37 mouse cellular contexts compared by ENCODE assay signal in genomic region chr8:105942542-105942941, GRCm38 (mm10). TPM values are rescaled to one million over a fixed set of nuclear protein-coding genes. Genes with fewer than 3 reads are reported as not detected.
DNase-seq lines count a peak whose midpoint lies in the region; ATAC-seq and TF ChIP-seq lines count a peak whose summit lies in the region.
"Had no signal": no experiment of that assay in that cellular context is flagged by ENCODE, and none has a peak within 500 bp of the region (broad histone marks: within the 10 kb centered on the region; RNA-seq: fewer than 3 reads in every experiment).

No protein-coding gene starts in this region.

- WGBS in midbrain, postnatal 0 days: 95% methylated on average over 5 of the region's 5 CpGs
- 96% methylated on average over 5 of the region's 5 CpGs for WGBS in midbrain, embryonic 16.5 days
- 83% methylated on average over 5 of the region's 5 CpGs for WGBS in liver, embryonic 15.5 days (ENCODE audit: insufficient replicate concordance)

- peak overlapping the region; percentile 12; the same call in 1 of the 2 replicates for H3K27ac ChIP-seq in midbrain, postnatal 0 days (ENCODE audit: low read depth, low read length)
- no peak overlapping the region for H3K27ac ChIP-seq in midbrain, embryonic 16.5 days (ENCODE audit: low read length)
- peak overlapping the region; percentile 72 for H3K27ac ChIP-seq in liver, embryonic 15.5 days (replicated peaks)
- H3K27ac ChIP-seq: hindbrain, embryonic 14.5 days; kidney, embryonic 15.5 days; limb, embryonic 13.5 days; lung, embryonic 15.5 days; midbrain, embryonic 15.5 days; neural tube, embryonic 13.5 days had no signal

- H3K4me3 ChIP-seq in erythroblast, embryonic 14.5 days (replicated peaks): peak overlapping the region; percentile 54
- H3K4me3 ChIP-seq in midbrain, postnatal 0 days (ENCODE audit: low read depth, low read length): no peak overlapping the region
- H3K4me3 ChIP-seq in midbrain, embryonic 16.5 days (ENCODE audit: low read depth, low read length): no peak overlapping the region
- H3K4me3 ChIP-seq in liver, embryonic 15.5 days (replicated peaks): peak overlapping the region; percentile 38
- H3K4me3 ChIP-seq: kidney, embryonic 15.5 days; limb, embryonic 13.5 days; lung, embryonic 15.5 days; midbrain, embryonic 10.5 days; midbrain, embryonic 15.5 days; neural tube, embryonic 13.5 days had no signal

- TF ChIP-seq CTCF in midbrain, postnatal 0 days (IDR thresholded peaks at IDR 0.05): no peak

- peaks cover 35% of the 10 kb centered on the region for H3K4me1 ChIP-seq in erythroblast, embryonic 14.5 days (ENCODE audit: control insufficient read depth)
- H3K4me1 ChIP-seq in midbrain, postnatal 0 days (ENCODE audit: insufficient read depth, low read length): peaks cover 3% of the 10 kb centered on the region; the same call in 1 of the 2 replicates
- H3K4me1 ChIP-seq in midbrain, embryonic 16.5 days (ENCODE audit: control insufficient read depth, insufficient read depth, low read length): peaks cover 5% of the 10 kb centered on the region
- peaks cover 23% of the 10 kb centered on the region for H3K4me1 ChIP-seq in liver, embryonic 15.5 days (replicated peaks)

- no peaks in the 10 kb centered on the region for H3K9me3 ChIP-seq in erythroblast, embryonic 14.5 days (ENCODE audit: control insufficient read depth, low read length)
- no peaks in the 10 kb centered on the region for H3K9me3 ChIP-seq in midbrain, postnatal 0 days (ENCODE audit: low read length)
- H3K9me3 ChIP-seq in midbrain, embryonic 16.5 days (replicated peaks; ENCODE audit: control insufficient read depth, low read length, poor library complexity, severe bottlenecking): no peaks in the 10 kb centered on the region
- H3K9me3 ChIP-seq in liver, embryonic 15.5 days (replicated peaks): no peaks in the 10 kb centered on the region
- H3K9me3 ChIP-seq: kidney, embryonic 15.5 days; limb, embryonic 13.5 days; lung, embryonic 15.5 days; midbrain, embryonic 10.5 days; midbrain, embryonic 15.5 days; neural tube, embryonic 13.5 days had no signal

- H3K36me3 ChIP-seq in erythroblast, embryonic 14.5 days (ENCODE audit: control insufficient read depth): peaks cover 75% of the 10 kb centered on the region
- no peaks in the 10 kb centered on the region for H3K36me3 ChIP-seq in midbrain, postnatal 0 days (ENCODE audit: insufficient read depth, low read length)
- H3K36me3 ChIP-seq in midbrain, embryonic 16.5 days (ENCODE audit: control insufficient read depth, insufficient read depth, low read length): no peaks in the 10 kb centered on the region
- peaks cover 53% of the 10 kb centered on the region for H3K36me3 ChIP-seq in liver, embryonic 15.5 days (replicated peaks)
- H3K36me3 ChIP-seq: midbrain, embryonic 15.5 days; neural tube, embryonic 13.5 days had no signal

- H3K27me3 ChIP-seq in erythroblast, embryonic 14.5 days (ENCODE audit: control insufficient read depth): no peaks in the 10 kb centered on the region
- no peaks in the 10 kb centered on the region for H3K27me3 ChIP-seq in midbrain, postnatal 0 days (ENCODE audit: insufficient read depth, low read length)
- no peaks in the 10 kb centered on the region for H3K27me3 ChIP-seq in midbrain, embryonic 16.5 days (ENCODE audit: control insufficient read depth, insufficient read depth, low read depth, low read length)
- no peaks in the 10 kb centered on the region for H3K27me3 ChIP-seq in liver, embryonic 15.5 days
- H3K27me3 ChIP-seq: kidney, embryonic 15.5 days; limb, embryonic 13.5 days; lung, embryonic 15.5 days; midbrain, embryonic 15.5 days; neural tube, embryonic 13.5 days; Patski had no signal

- DNase-seq in midbrain, postnatal 0 days (ENCODE audit: low spot score): no peak
- DNase-seq in urinary bladder, postnatal 4 days (ENCODE audit: low spot score in 2 of 2): no peak
- no peak for DNase-seq in gastrocnemius, adult 18-20 months (ENCODE audit: low spot score)
- DNase-seq: adrenal gland, postnatal 14 days; cerebellum, postnatal 14 days; gastrocnemius, postnatal 25 days; heart, postnatal 4 days; kidney, adult 18-20 months; right cerebral cortex, postnatal 14 days; thymus, postnatal 4 days had no signal

- no peak overlapping the region for H3K9ac ChIP-seq in midbrain, postnatal 0 days (replicated peaks; ENCODE audit: low read length, poor library complexity, severe bottlenecking)
- H3K9ac ChIP-seq in midbrain, embryonic 16.5 days (ENCODE audit: low read depth, low read length): no peak overlapping the region
- H3K9ac ChIP-seq in liver, embryonic 15.5 days: no peak overlapping the region
- H3K9ac ChIP-seq: hindbrain, embryonic 14.5 days; kidney, embryonic 15.5 days; limb, embryonic 13.5 days; lung, embryonic 15.5 days; midbrain, embryonic 15.5 days; neural tube, embryonic 13.5 days had no signal

- ATAC-seq in erythroblast, adult 5-6 weeks (replicated peaks; ENCODE audit: low FRiP score, poor library complexity, severe bottlenecking): no peak
- no peak for ATAC-seq in midbrain, postnatal 0 days (ENCODE audit: low FRiP score)
- no peak for ATAC-seq in midbrain, embryonic 16.5 days
- peak; percentile 68 for ATAC-seq in liver, embryonic 15.5 days (ENCODE audit: insufficient read depth)
- ATAC-seq in erythroid progenitor cell, adult 5-6 weeks (replicated peaks; ENCODE audit: low FRiP score, poor library complexity, severe bottlenecking): no peak
- ATAC-seq: forebrain, embryonic 14.5 days; inflammation-experienced regulatory T-cells, adult 6 months; midbrain, embryonic 15.5 days; Patski had no signal

- no peak overlapping the region for H3K4me2 ChIP-seq in midbrain, postnatal 0 days (ENCODE audit: low read depth, low read length, poor library complexity, severe bottlenecking)
- no peak overlapping the region for H3K4me2 ChIP-seq in midbrain, embryonic 16.5 days (ENCODE audit: low read length)
- H3K4me2 ChIP-seq in liver, embryonic 15.5 days: peak overlapping the region; percentile 47
- H3K4me2 ChIP-seq: heart, embryonic 11.5 days; hindbrain, embryonic 14.5 days; kidney, embryonic 15.5 days; limb, embryonic 13.5 days; lung, embryonic 15.5 days; midbrain, embryonic 15.5 days; neural tube, embryonic 13.5 days had no signal

RNA-seq across cellular contexts. Expression of gene Lcat, which starts 0.6 kb away (rescaled TPM):
- polyA plus RNA-seq in erythroblast, embryonic 14.5 days (2012): 0.33 and 0.36 TPM in 2 replicates
- total RNA-seq in erythroblast, adult 5-6 weeks (2015; ENCODE audit: low replicate concordance): 1.3 TPM in 1 of 2 replicates, not detected in the other
- not detected in 2 replicates for total RNA-seq in erythroblast, adult 5-6 weeks (2017; ENCODE audit: low replicate concordance)
- 7.5 and 19.3 TPM in 2 replicates for total RNA-seq in midbrain, postnatal 0 days (2014; rRNA removed)
- 5.6 and 6.8 TPM in 2 replicates for polyA plus RNA-seq in midbrain, postnatal 0 days (2015; fragmentation: Nextera tagmentation; extraction: Ambion mirVana)
- 1.3 and 3.0 TPM in 2 replicates for polyA plus RNA-seq in midbrain, embryonic 16.5 days (2015; fragmentation: Nextera tagmentation; extraction: Ambion mirVana)
- 70.8 and 85.2 TPM in 2 replicates for polyA plus RNA-seq in liver, embryonic 15.5 days (2015; fragmentation: Nextera tagmentation; extraction: Ambion mirVana)
- total RNA-seq in erythroid progenitor cell, adult 5-6 weeks (2015; ENCODE audit: low replicate concordance): not detected in 2 replicates
- 2.4 TPM in 1 of 2 replicates, not detected in the other for total RNA-seq in erythroid progenitor cell, adult 5-6 weeks (2017; ENCODE audit: low replicate concordance)
- under 1 TPM; 0.16 to 0.66 TPM for total RNA-seq in gastrocnemius, adult 18-20 months (2021)

RNA-seq across cellular contexts. Expression of gene Psmb10, which starts 4.3 kb away (rescaled TPM):
- 3.2 and 4.6 TPM in 2 replicates for polyA plus RNA-seq in erythroblast, embryonic 14.5 days (2012)
- total RNA-seq in erythroblast, adult 5-6 weeks (2015; ENCODE audit: low replicate concordance): 22.9 and 51.4 TPM in 2 replicates
- total RNA-seq in erythroblast, adult 5-6 weeks (2017; ENCODE audit: low replicate concordance): 7.2 and 13.2 TPM in 2 replicates
- total RNA-seq in midbrain, postnatal 0 days (2014; rRNA removed): 44.9 and 85.1 TPM in 2 replicates
- polyA plus RNA-seq in midbrain, postnatal 0 days (2015; fragmentation: Nextera tagmentation; extraction: Ambion mirVana): 110 and 122 TPM in 2 replicates
- 59.6 and 71.2 TPM in 2 replicates for polyA plus RNA-seq in midbrain, embryonic 16.5 days (2015; fragmentation: Nextera tagmentation; extraction: Ambion mirVana)
- 45.0 and 47.9 TPM in 2 replicates for polyA plus RNA-seq in liver, embryonic 15.5 days (2015; fragmentation: Nextera tagmentation; extraction: Ambion mirVana)
- 20.2 and 25.2 TPM in 2 replicates for total RNA-seq in erythroid progenitor cell, adult 5-6 weeks (2015; ENCODE audit: low replicate concordance)
- 2.7 and 4.2 TPM in 2 replicates for total RNA-seq in erythroid progenitor cell, adult 5-6 weeks (2017; ENCODE audit: low replicate concordance)
- 10 to 100 TPM; 19.4 to 27.2 TPM for total RNA-seq in gastrocnemius, adult 18-20 months (2021)

RNA-seq across cellular contexts. Expression of gene Ctrl, which starts 8.9 kb away (rescaled TPM):
- not detected in 2 replicates for polyA plus RNA-seq in erythroblast, embryonic 14.5 days (2012)
- total RNA-seq in erythroblast, adult 5-6 weeks (2015; ENCODE audit: low replicate concordance): not detected in 2 replicates
- not detected in 2 replicates for total RNA-seq in erythroblast, adult 5-6 weeks (2017; ENCODE audit: low replicate concordance)
- total RNA-seq in midbrain, postnatal 0 days (2014; rRNA removed): 3.6 and 4.0 TPM in 2 replicates
- polyA plus RNA-seq in midbrain, postnatal 0 days (2015; fragmentation: Nextera tagmentation; extraction: Ambion mirVana): 3.2 and 3.9 TPM in 2 replicates
- polyA plus RNA-seq in midbrain, embryonic 16.5 days (2015; fragmentation: Nextera tagmentation; extraction: Ambion mirVana): 4.5 and 4.9 TPM in 2 replicates
- polyA plus RNA-seq in liver, embryonic 15.5 days (2015; fragmentation: Nextera tagmentation; extraction: Ambion mirVana): 0.20 and 0.36 TPM in 2 replicates
- not detected in 2 replicates for total RNA-seq in erythroid progenitor cell, adult 5-6 weeks (2015; ENCODE audit: low replicate concordance)
- not detected in 2 replicates for total RNA-seq in erythroid progenitor cell, adult 5-6 weeks (2017; ENCODE audit: low replicate concordance)
- total RNA-seq in gastrocnemius, adult 18-20 months (2021): under 1 TPM in 1 of 2 experiments, not detected in 1; 0.37 TPM
- total RNA-seq: gastrocnemius, postnatal 25 days; heart, adult 18-20 months had no signal

RNA-seq across cellular contexts. Expression of gene Slc12a4, which starts 23.4 kb away (rescaled TPM):
- 1.7 and 1.9 TPM in 2 replicates for polyA plus RNA-seq in erythroblast, embryonic 14.5 days (2012)
- total RNA-seq in erythroblast, adult 5-6 weeks (2015; ENCODE audit: low replicate concordance): 4.0 and 7.9 TPM in 2 replicates
- total RNA-seq in erythroblast, adult 5-6 weeks (2017; ENCODE audit: low replicate concordance): 0.68 and 1.4 TPM in 2 replicates
- total RNA-seq in midbrain, postnatal 0 days (2014; rRNA removed): 11.8 and 12.1 TPM in 2 replicates
- 9.6 and 12.0 TPM in 2 replicates for polyA plus RNA-seq in midbrain, postnatal 0 days (2015; fragmentation: Nextera tagmentation; extraction: Ambion mirVana)
- polyA plus RNA-seq in midbrain, embryonic 16.5 days (2015; fragmentation: Nextera tagmentation; extraction: Ambion mirVana): 7.6 and 10.6 TPM in 2 replicates
- polyA plus RNA-seq in liver, embryonic 15.5 days (2015; fragmentation: Nextera tagmentation; extraction: Ambion mirVana): 10.6 and 11.9 TPM in 2 replicates
- 2.5 and 3.4 TPM in 2 replicates for total RNA-seq in erythroid progenitor cell, adult 5-6 weeks (2015; ENCODE audit: low replicate concordance)
- total RNA-seq in erythroid progenitor cell, adult 5-6 weeks (2017; ENCODE audit: low replicate concordance): 4.0 and 13.7 TPM in 2 replicates
- 10 to 100 TPM in 1 of 2 experiments, 1 to 10 TPM in 1; 8.7 to 16.1 TPM for total RNA-seq in gastrocnemius, adult 18-20 months (2021)

RNA-seq across cellular contexts. Expression of gene Dpep3, which starts 36.7 kb away (rescaled TPM):
- not detected in 2 replicates for polyA plus RNA-seq in erythroblast, embryonic 14.5 days (2012)
- not detected in 2 replicates for total RNA-seq in erythroblast, adult 5-6 weeks (2015; ENCODE audit: low replicate concordance)
- total RNA-seq in erythroblast, adult 5-6 weeks (2017; ENCODE audit: low replicate concordance): not detected in 2 replicates
- total RNA-seq in midbrain, postnatal 0 days (2014; rRNA removed): not detected in 2 replicates
- not detected in 2 replicates for polyA plus RNA-seq in midbrain, postnatal 0 days (2015; fragmentation: Nextera tagmentation; extraction: Ambion mirVana)
- not detected in 2 replicates for polyA plus RNA-seq in midbrain, embryonic 16.5 days (2015; fragmentation: Nextera tagmentation; extraction: Ambion mirVana)
- polyA plus RNA-seq in liver, embryonic 15.5 days (2015; fragmentation: Nextera tagmentation; extraction: Ambion mirVana): not detected in 2 replicates
- total RNA-seq in erythroid progenitor cell, adult 5-6 weeks (2015; ENCODE audit: low replicate concordance): not detected in 2 replicates
- total RNA-seq in erythroid progenitor cell, adult 5-6 weeks (2017; ENCODE audit: low replicate concordance): not detected in 2 replicates
- total RNA-seq in gastrocnemius, adult 18-20 months (2021): not detected
- total RNA-seq: adrenal gland, postnatal 14 days; gastrocnemius, postnatal 25 days; heart, adult 18-20 months; heart, postnatal 4 days; layer of hippocampus, adult 18-20 months; layer of hippocampus, postnatal 14 days; left cerebral cortex, postnatal 36 days; megakaryocyte progenitor cell, adult 5-6 weeks; MEL had no signal
- polyA plus RNA-seq: cortical plate, adult 2 months; embryonic facial prominence, embryonic 11.5 days; forebrain, embryonic 14.5 days; heart, embryonic 11.5 days; heart, postnatal 0 days; hindbrain, embryonic 14.5 days; inflammation-experienced regulatory T-cells, adult 6 months; kidney, embryonic 15.5 days; limb, embryonic 13.5 days; lung, embryonic 15.5 days; midbrain, embryonic 10.5 days; midbrain, embryonic 15.5 days; neural tube, embryonic 13.5 days; Patski; stomach, embryonic 14.5 days; thymus, postnatal 0 days had no signal

Comparison
In these comparisons a context has a peak if more than half of its experiments do, and no peak if none do; other contexts are left out.
1. H3K4me3 ChIP-seq: peak in erythroblast, embryonic 14.5 days (single experiment) and liver, embryonic 15.5 days (single experiment); none in midbrain, postnatal 0 days (single experiment) and midbrain, embryonic 16.5 days (single experiment).